14 mouse cellular contexts compared by ENCODE assay signal in the genomic region with DNA sequence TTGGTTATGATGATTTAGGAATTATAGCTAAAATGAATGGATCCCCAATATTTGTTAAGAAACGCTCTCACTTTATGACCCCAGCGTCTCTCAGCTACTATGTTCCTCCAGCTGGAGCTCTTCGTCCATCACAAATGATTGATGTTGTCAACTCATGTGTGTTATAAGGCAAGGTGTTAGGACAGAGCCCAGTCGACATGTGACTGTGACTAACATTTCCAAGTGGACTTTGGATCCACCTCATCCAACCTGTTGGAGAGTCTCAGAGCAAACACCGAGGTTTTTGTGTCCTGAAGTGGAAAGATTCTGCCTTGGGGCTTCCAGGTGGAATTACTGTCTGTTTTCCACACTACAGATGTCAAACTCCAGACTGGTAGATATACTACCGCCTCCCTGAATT.
"Had no signal": no experiment of that assay in that cellular context is flagged by ENCODE, and none has a peak within 500 bp of the region (broad histone marks: within the 10 kb centered on the region; RNA-seq: fewer than 3 reads in every experiment).

No protein-coding gene starts in this region.

- H3K36me3 ChIP-seq: limb, embryonic 12.5 days; lung, embryonic 15.5 days; midbrain, embryonic 12.5 days had no signal

- ATAC-seq: hindbrain, postnatal 0 days; midbrain, embryonic 16.5 days had no signal

- H3K9ac ChIP-seq: limb, embryonic 12.5 days; lung, embryonic 15.5 days; midbrain, embryonic 12.5 days had no signal

- H3K27ac ChIP-seq: hindbrain, postnatal 0 days; limb, embryonic 12.5 days; lung, embryonic 15.5 days; macrophage; midbrain, embryonic 12.5 days; stomach, postnatal 0 days had no signal

- H3K27me3 ChIP-seq: lung, embryonic 15.5 days; megakaryocyte, embryonic 14.5 days; midbrain, embryonic 12.5 days had no signal

- DNase-seq: layer of hippocampus, adult 9-11 months; layer of hippocampus, postnatal 36 days; liver; lung, postnatal 14 days; right cerebral cortex, adult 18-20 months; thymus, postnatal 4 days had no signal

- H3K4me1 ChIP-seq: limb, embryonic 12.5 days; lung, embryonic 15.5 days; megakaryocyte, embryonic 14.5 days; midbrain, embryonic 12.5 days had no signal

- H3K4me2 ChIP-seq: limb, embryonic 12.5 days; lung, embryonic 15.5 days; midbrain, embryonic 12.5 days had no signal

- H3K9me3 ChIP-seq: lung, embryonic 15.5 days; midbrain, embryonic 12.5 days had no signal

- H3K4me3 ChIP-seq: limb, embryonic 12.5 days; lung, embryonic 15.5 days; megakaryocyte, embryonic 14.5 days; midbrain, embryonic 12.5 days had no signal
